In genomic region chr11:99170547-99171267, GRCm38 (mm10) we compare ENCODE assay signal across 18 mouse cellular contexts. TPM values are rescaled to one million over a fixed set of nuclear protein-coding genes. Genes with fewer than 3 reads are reported as not detected.
A peak's percentile ranks its signal among the peaks of the same experiment; 100 is the strongest.
DNase-seq lines count a peak whose midpoint lies in the region; ATAC-seq and TF ChIP-seq lines count a peak whose summit lies in the region.
"Had no signal": no experiment of that assay in that cellular context is flagged by ENCODE, and none has a peak within 500 bp of the region (broad histone marks: within the 10 kb centered on the region; RNA-seq: fewer than 3 reads in every experiment).

No protein-coding gene starts in this region.

- TF ChIP-seq EP300 in stomach, postnatal 0 days (optimal IDR thresholded peaks at IDR 0.05), result no peak

- H3K9ac ChIP-seq in stomach, embryonic 16.5 days (ENCODE audit: low read length), result 0 out of 2 replicates have a peak overlapping the region, but pooled peaks have one; percentile 5
- H3K9ac ChIP-seq in stomach, postnatal 0 days (ENCODE audit: low read length), result no peak overlapping the region
- H3K9ac ChIP-seq in hindbrain, embryonic 14.5 days, result no peak overlapping the region
- H3K9ac ChIP-seq: heart, embryonic 12.5 days; hindbrain, embryonic 12.5 days; neural tube, embryonic 15.5 days had no signal

- H3K27me3 ChIP-seq in stomach, embryonic 16.5 days (ENCODE audit: control insufficient read depth, insufficient read depth, low read length), result no peaks in the 10 kb centered on the region
- H3K27me3 ChIP-seq in stomach, postnatal 0 days (ENCODE audit: control insufficient read depth, insufficient read depth, low read length), result no peaks in the 10 kb centered on the region
- no peaks in the 10 kb centered on the region for H3K27me3 ChIP-seq in spleen, adult 2 months (ENCODE audit: control insufficient read depth, insufficient read depth, low read length)
- H3K27me3 ChIP-seq in hindbrain, embryonic 14.5 days (ENCODE audit: control insufficient read depth, insufficient read depth, low read length), result no peaks in the 10 kb centered on the region
- H3K27me3 ChIP-seq: heart, embryonic 12.5 days; hindbrain, embryonic 12.5 days; neural tube, embryonic 15.5 days had no signal

- H3K4me1 ChIP-seq in stomach, embryonic 16.5 days (ENCODE audit: control insufficient read depth, insufficient read depth, low read length), result no peaks in the 10 kb centered on the region
- H3K4me1 ChIP-seq in stomach, postnatal 0 days (replicated peaks; ENCODE audit: control insufficient read depth, insufficient read depth), result no peaks in the 10 kb centered on the region
- peaks cover 34% of the 10 kb centered on the region for H3K4me1 ChIP-seq in spleen, adult 2 months (ENCODE audit: control insufficient read depth, insufficient read depth, insufficient read length)
- no peaks in the 10 kb centered on the region for H3K4me1 ChIP-seq in hindbrain, embryonic 14.5 days (replicated peaks; ENCODE audit: control insufficient read depth, insufficient read depth, low read length)
- H3K4me1 ChIP-seq: heart, embryonic 12.5 days; hindbrain, embryonic 12.5 days; neural tube, embryonic 15.5 days had no signal

- no peak for TF ChIP-seq POLR2A in spleen, adult 2 months (IDR thresholded peaks at IDR 0.05; ENCODE audit: low read depth, low read length)

- H3K9me3 ChIP-seq in stomach, embryonic 16.5 days (replicated peaks; ENCODE audit: control insufficient read depth, low read length), result no peaks in the 10 kb centered on the region
- no peaks in the 10 kb centered on the region for H3K9me3 ChIP-seq in stomach, postnatal 0 days (ENCODE audit: control insufficient read depth, low read length)
- H3K9me3 ChIP-seq in hindbrain, embryonic 14.5 days (ENCODE audit: control insufficient read depth, low read length), result 0 out of 2 replicates have a peak, but pooled peaks cover 4% of the 10 kb centered on the region
- H3K9me3 ChIP-seq: hindbrain, embryonic 12.5 days; neural tube, embryonic 15.5 days had no signal

- no peak for ATAC-seq in stomach, embryonic 16.5 days (ENCODE audit: insufficient read depth, low FRiP score)
- ATAC-seq in stomach, postnatal 0 days (ENCODE audit: low FRiP score, low TSS enrichment), result no peak
- no peak for ATAC-seq in hindbrain, embryonic 14.5 days (ENCODE audit: low FRiP score)

- DNase-seq in stomach, postnatal 0 days (ENCODE audit: low spot score), result no peak
- DNase-seq in fat pad, adult 2 months (ENCODE audit: extremely low read depth, low read depth, low spot score), result peak; percentile 46
- DNase-seq in spleen, adult 2 months (ENCODE audit: low read depth in 1 of 2, low spot score in 2 of 2), result peak; percentile 76 to 87
- no peak for DNase-seq in left cerebral cortex, adult 8-10 months (ENCODE audit: low spot score in 2 of 2)
- DNase-seq in hindbrain, embryonic 14.5 days (ENCODE audit: low spot score), result no peak
- DNase-seq in left cerebral cortex, adult 11 months (ENCODE audit: low spot score), result no peak
- DNase-seq in retina, embryonic 14.5 days (ENCODE audit: low spot score), result no peak
- DNase-seq: adrenal gland, postnatal 14 days; kidney, adult 9 months; right cerebral cortex, postnatal 25 days had no signal

- no peak overlapping the region for H3K4me3 ChIP-seq in stomach, embryonic 16.5 days (replicated peaks; ENCODE audit: low read length)
- H3K4me3 ChIP-seq in stomach, postnatal 0 days (ENCODE audit: low read depth, low read length), result no peak overlapping the region
- H3K4me3 ChIP-seq in spleen, adult 2 months (ENCODE audit: extremely low read depth, insufficient read depth, insufficient read length), result no peak overlapping the region
- H3K4me3 ChIP-seq in hindbrain, embryonic 14.5 days (replicated peaks; ENCODE audit: low read length), result no peak overlapping the region
- H3K4me3 ChIP-seq: erythroblast, embryonic 14.5 days; heart, embryonic 12.5 days; hindbrain, embryonic 12.5 days; neural tube, embryonic 15.5 days had no signal

- H3K4me2 ChIP-seq in stomach, embryonic 16.5 days (ENCODE audit: low read depth, low read length), result no peak overlapping the region
- H3K4me2 ChIP-seq in stomach, postnatal 0 days (replicated peaks; ENCODE audit: low read depth), result no peak overlapping the region
- H3K4me2 ChIP-seq in hindbrain, embryonic 14.5 days (replicated peaks), result no peak overlapping the region
- H3K4me2 ChIP-seq: heart, embryonic 12.5 days; hindbrain, embryonic 12.5 days; neural tube, embryonic 15.5 days had no signal

- H3K27ac ChIP-seq in stomach, embryonic 16.5 days (ENCODE audit: low read length), result no peak overlapping the region
- H3K27ac ChIP-seq in stomach, postnatal 0 days (replicated peaks), result no peak overlapping the region
- peak overlapping the region; percentile 99 for H3K27ac ChIP-seq in spleen, adult 2 months (ENCODE audit: insufficient read depth, low read length)
- no peak overlapping the region for H3K27ac ChIP-seq in hindbrain, embryonic 14.5 days
- H3K27ac ChIP-seq: hindbrain, embryonic 12.5 days; neural tube, embryonic 15.5 days had no signal

- no peaks in the 10 kb centered on the region for H3K36me3 ChIP-seq in stomach, embryonic 16.5 days (ENCODE audit: control insufficient read depth, insufficient read depth, low read length)
- no peaks in the 10 kb centered on the region for H3K36me3 ChIP-seq in stomach, postnatal 0 days (ENCODE audit: control insufficient read depth, insufficient read depth, low read length)
- H3K36me3 ChIP-seq in spleen, adult 2 months (ENCODE audit: control insufficient read depth, insufficient read depth, low read length), result peaks cover 6% of the 10 kb centered on the region
- no peaks in the 10 kb centered on the region for H3K36me3 ChIP-seq in hindbrain, embryonic 14.5 days (replicated peaks; ENCODE audit: control insufficient read depth, insufficient read depth)
- H3K36me3 ChIP-seq: heart, embryonic 12.5 days; hindbrain, embryonic 12.5 days; neural tube, embryonic 15.5 days had no signal

- WGBS in stomach, embryonic 16.5 days, result 61% methylated on average over 12 of the region's 12 CpGs
- 58% methylated on average over 12 of the region's 12 CpGs for WGBS in stomach, postnatal 0 days
- 34% methylated on average over 12 of the region's 12 CpGs for WGBS in spleen, adult 2 months
- WGBS in hindbrain, embryonic 14.5 days, result 83% methylated on average over 12 of the region's 12 CpGs

- TF ChIP-seq CTCF in stomach, postnatal 0 days (IDR thresholded peaks at IDR 0.05; ENCODE audit: low read depth), result no peak
- no peak for TF ChIP-seq CTCF in spleen, adult 2 months (IDR thresholded peaks at IDR 0.05; ENCODE audit: extremely low read depth, insufficient read depth, insufficient read length, insufficient replicate concordance)

RNA-seq across cellular contexts. Expression of gene Ccr7, which starts 15.8 kb away (rescaled TPM):
- 0.19 TPM in 2 replicates for polyA plus RNA-seq in stomach, embryonic 16.5 days (2015; fragmentation: Nextera tagmentation; extraction: Ambion mirVana)
- 0.05 and 0.07 TPM in 2 replicates for polyA plus RNA-seq in stomach, postnatal 0 days (2015; fragmentation: Nextera tagmentation; extraction: Ambion mirVana)
- polyA plus RNA-seq in spleen, adult 2 months (2012; rRNA removed), result 135 and 194 TPM in 2 replicates
- total RNA-seq in left cerebral cortex, adult 8-10 months (2022), result under 1 TPM in 2 of 4 experiments, not detected in 2; 0.16 to 0.23 TPM
- polyA plus RNA-seq in hindbrain, embryonic 14.5 days (2014; fragmentation: Nextera tagmentation; extraction: Ambion mirVana), result 0.23 TPM in 1 of 2 replicates, not detected in the other
- total RNA-seq: common myeloid progenitor, adult 5-6 weeks; layer of hippocampus, adult 18-20 months; left cerebral cortex, postnatal 36 days had no signal
- polyA plus RNA-seq: erythroblast, embryonic 14.5 days; neural tube, embryonic 15.5 days had no signal

Comparison
In these comparisons a context has a peak if more than half of its experiments do, and no peak if none do; other contexts are left out.
1. DNase-seq: peak in fat pad, adult 2 months (single experiment) and spleen, adult 2 months (2 of 2); none in stomach, postnatal 0 days (single experiment), left cerebral cortex, adult 8-10 months (0 of 2), hindbrain, embryonic 14.5 days (single experiment), left cerebral cortex, adult 11 months (single experiment) and retina, embryonic 14.5 days (single experiment).
2. RNA of gene Ccr7, which starts 15.8 kb away (polyA plus RNA-seq): 135 to 194 TPM in spleen, adult 2 months; 0.19 TPM in stomach, embryonic 16.5 days, 0.05 to 0.07 TPM in stomach, postnatal 0 days and 0.23 TPM in hindbrain, embryonic 14.5 days; every median in the first group is over 100 times any median in the second.